Mouse (Mus musculus): ENCODE measurements around the gene Pdgfc. TPM values are rescaled to one million over a fixed set of nuclear protein-coding genes. Genes with fewer than 3 reads are reported as not detected.

Gene Pdgfc
- total and polyA plus RNA-seq, 2 experiments from 2014 or later: 3.5 to 3.7 TPM

GRCm38 (mm10) chr3:81101136-81101535, 64.9 kb downstream of the Pdgfc start:
- Histone ChIP-seq H3K4me3 (ENCODE audit: low read depth, low read length) (no peak overlapping the region), H3K4me2 (ENCODE audit: low read depth, low read length, poor library complexity, severe bottlenecking) (no peak overlapping the region), H3K9ac (replicated peaks; ENCODE audit: low read length, poor library complexity, severe bottlenecking) (no peak overlapping the region), H3K36me3 (ENCODE audit: insufficient read depth, low read length) (no peaks in the 10 kb centered on the region), H3K4me1 (ENCODE audit: insufficient read depth, low read length) (0 out of 2 replicates have a peak, but pooled peaks cover 3% of the 10 kb centered on the region), H3K27me3 (ENCODE audit: insufficient read depth, low read length) (no peaks in the 10 kb centered on the region), H3K9me3 (ENCODE audit: low read length) (no peaks in the 10 kb centered on the region), H3K27ac (ENCODE audit: low read depth, low read length) (no peak overlapping the region)
- ATAC-seq (ENCODE audit: low FRiP score): no peak
- no peak for TF ChIP-seq CTCF (IDR thresholded peaks at IDR 0.05)
- DNase-seq (ENCODE audit: low spot score): no peak
- WGBS: 92% methylated on average over 1 of the region's 1 CpGs

GRCm38 (mm10) chr3:81102158-81102876, 66.1 kb downstream of the Pdgfc start:
- Histone ChIP-seq H3K36me3 (ENCODE audit: insufficient read depth, low read length) (no peaks in the 10 kb centered on the region), H3K4me1 (ENCODE audit: insufficient read depth, low read length) (0 out of 2 replicates have a peak, but pooled peaks cover 3% of the 10 kb centered on the region), H3K9ac (replicated peaks; ENCODE audit: low read length, poor library complexity, severe bottlenecking) (no peak overlapping the region), H3K4me3 (ENCODE audit: low read depth, low read length) (no peak overlapping the region), H3K9me3 (ENCODE audit: low read length) (no peaks in the 10 kb centered on the region), H3K27ac (ENCODE audit: low read depth, low read length) (peak overlapping the region; percentile 43; the same call in 1 of the 2 replicates), H3K4me2 (ENCODE audit: low read depth, low read length, poor library complexity, severe bottlenecking) (no peak overlapping the region), H3K27me3 (ENCODE audit: insufficient read depth, low read length) (no peaks in the 10 kb centered on the region)
- DNase-seq (ENCODE audit: low spot score) (peak; percentile 22), ATAC-seq (ENCODE audit: low FRiP score) (peak; percentile 66)
- TF ChIP-seq CTCF (IDR thresholded peaks at IDR 0.05): no peak
- 4% methylated on average over 3 of the region's 3 CpGs for WGBS

GRCm38 (mm10) chr3:81102877-81103420, 66.7 kb downstream of the Pdgfc start:
- no peak for DNase-seq (ENCODE audit: low spot score)
- TF ChIP-seq CTCF (IDR thresholded peaks at IDR 0.05): no peak
- H3K4me1 ChIP-seq (ENCODE audit: insufficient read depth, low read length): 0 out of 2 replicates have a peak, but pooled peaks cover 3% of the 10 kb centered on the region
- H3K4me3 ChIP-seq (ENCODE audit: low read depth, low read length): no peak overlapping the region
- no peak overlapping the region for H3K4me2 ChIP-seq (ENCODE audit: low read depth, low read length, poor library complexity, severe bottlenecking)
- peak overlapping the region; percentile 43; the same call in 1 of the 2 replicates for H3K27ac ChIP-seq (ENCODE audit: low read depth, low read length)
- no peaks in the 10 kb centered on the region for H3K9me3 ChIP-seq (ENCODE audit: low read length)
- H3K36me3 ChIP-seq (ENCODE audit: insufficient read depth, low read length): no peaks in the 10 kb centered on the region
- H3K9ac ChIP-seq (replicated peaks; ENCODE audit: low read length, poor library complexity, severe bottlenecking): no peak overlapping the region
- no peaks in the 10 kb centered on the region for H3K27me3 ChIP-seq (ENCODE audit: insufficient read depth, low read length)
- 54% methylated on average over 5 of the region's 5 CpGs for WGBS
- ATAC-seq (ENCODE audit: low FRiP score): no peak

GRCm38 (mm10) chr3:81107515-81107914, 71.3 kb downstream of the Pdgfc start:
- Histone ChIP-seq H3K36me3 (ENCODE audit: insufficient read depth, low read length) (no peaks in the 10 kb centered on the region), H3K27me3 (ENCODE audit: insufficient read depth, low read length) (no peaks in the 10 kb centered on the region), H3K4me3 (ENCODE audit: low read depth, low read length) (no peak overlapping the region), H3K9ac (replicated peaks; ENCODE audit: low read length, poor library complexity, severe bottlenecking) (no peak overlapping the region), H3K4me2 (ENCODE audit: low read depth, low read length, poor library complexity, severe bottlenecking) (no peak overlapping the region), H3K4me1 (ENCODE audit: insufficient read depth, low read length) (0 out of 2 replicates have a peak, but pooled peaks cover 3% of the 10 kb centered on the region), H3K9me3 (ENCODE audit: low read length) (no peaks in the 10 kb centered on the region), H3K27ac (ENCODE audit: low read depth, low read length) (no peak overlapping the region)
- no peak for DNase-seq (ENCODE audit: low spot score)
- no peak for ATAC-seq (ENCODE audit: low FRiP score)
- TF ChIP-seq CTCF (IDR thresholded peaks at IDR 0.05): no peak
- WGBS: 76% methylated on average over 1 of the region's 1 CpGs

GRCm38 (mm10) chr3:81110968-81111367, 74.8 kb downstream of the Pdgfc start:
- TF ChIP-seq CTCF (IDR thresholded peaks at IDR 0.05): no peak
- Histone ChIP-seq H3K9me3 (ENCODE audit: low read length) (no peaks in the 10 kb centered on the region), H3K4me2 (ENCODE audit: low read depth, low read length, poor library complexity, severe bottlenecking) (no peak overlapping the region), H3K27me3 (ENCODE audit: insufficient read depth, low read length) (no peaks in the 10 kb centered on the region), H3K4me3 (ENCODE audit: low read depth, low read length) (no peak overlapping the region), H3K27ac (ENCODE audit: low read depth, low read length) (no peak overlapping the region), H3K36me3 (ENCODE audit: insufficient read depth, low read length) (no peaks in the 10 kb centered on the region), H3K4me1 (ENCODE audit: insufficient read depth, low read length) (no peaks in the 10 kb centered on the region), H3K9ac (replicated peaks; ENCODE audit: low read length, poor library complexity, severe bottlenecking) (no peak overlapping the region)
- DNase-seq (ENCODE audit: low spot score) (no peak), ATAC-seq (ENCODE audit: low FRiP score) (no peak)
- 93% methylated on average over 1 of the region's 1 CpGs for WGBS

- WGBS: 96% methylated on average over 3 of the region's 3 CpGs
- no peak for DNase-seq (ENCODE audit: low spot score)
- H3K9ac ChIP-seq (replicated peaks; ENCODE audit: low read length, poor library complexity, severe bottlenecking): no peak overlapping the region
Measured at GRCm38 (mm10) chr3:81112892-81113291, 76.7 kb downstream of the Pdgfc start.

More at GRCm38 (mm10) chr3:81112892-81113291, 76.7 kb downstream of the Pdgfc start:
- Histone ChIP-seq H3K27me3 (ENCODE audit: insufficient read depth, low read length) (no peaks in the 10 kb centered on the region), H3K36me3 (ENCODE audit: insufficient read depth, low read length) (no peaks in the 10 kb centered on the region), H3K4me2 (ENCODE audit: low read depth, low read length, poor library complexity, severe bottlenecking) (no peak overlapping the region), H3K9me3 (ENCODE audit: low read length) (no peaks in the 10 kb centered on the region), H3K27ac (ENCODE audit: low read depth, low read length) (no peak overlapping the region), H3K4me3 (ENCODE audit: low read depth, low read length) (no peak overlapping the region), H3K4me1 (ENCODE audit: insufficient read depth, low read length) (no peaks in the 10 kb centered on the region)
- TF ChIP-seq CTCF (IDR thresholded peaks at IDR 0.05): no peak
- no peak for ATAC-seq (ENCODE audit: low FRiP score)
